Mouse (Mus musculus) testis, adult 2 months (tissue): ENCODE results near the gene Acod1.

Source experiments
- CTCF ChIP-seq: fragments of 200-500 bp; IDR thresholded peaks from 2 replicates; pipeline ENCODE4 v1.5.1; 2012; ENCODE audit warnings: low read depth, mild to moderate bottlenecking, inconsistent platforms, low read length, moderate library complexity; ENCODE audit not compliant: control insufficient read depth, insufficient read depth, insufficient replicate concordance
- POLR2A ChIP-seq: fragments of 200-500 bp; IDR thresholded peaks from 2 replicates; pipeline ENCODE4 v1.6.1; 2012; ENCODE audit warnings: low read depth, mild to moderate bottlenecking, inconsistent platforms, low read length, moderate library complexity; ENCODE audit not compliant: control insufficient read depth

- TF ChIP-seq CTCF (no peak), POLR2A (no peak)
Measured at GRCm38 (mm10) chr14:103075166-103075565, 28.4 kb downstream of the Acod1 start.
